Mouse (Mus musculus): ENCODE results near the gene Acrv1.

DNA sequence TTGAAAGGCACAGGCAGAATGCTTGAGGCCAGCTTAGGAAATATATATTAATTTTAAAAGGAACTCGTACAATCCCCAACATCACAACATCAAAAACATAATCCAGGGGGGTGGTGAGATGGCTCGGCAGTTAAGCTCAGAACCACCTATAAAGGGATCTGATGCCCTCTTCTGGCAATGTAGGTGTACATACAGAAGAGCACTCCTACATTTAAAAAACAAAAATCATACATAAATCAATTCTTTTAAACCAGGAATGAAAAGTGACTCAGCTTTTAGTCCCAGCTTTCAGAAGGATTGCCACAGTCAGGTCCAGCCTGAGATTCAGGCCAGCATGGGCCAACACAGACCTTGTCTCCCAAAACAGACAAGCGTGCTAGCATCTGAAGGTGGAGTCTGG is 23.6 kb downstream of the Acrv1 start:
- TF ChIP-seq CTCF (IDR thresholded peaks at IDR 0.05; ENCODE audit: borderline replicate concordance, insufficient read depth, low read depth, low read length) = no peak
- TF ChIP-seq POLR2A (IDR thresholded peaks at IDR 0.05; ENCODE audit: borderline replicate concordance, insufficient read depth, low read length) = no peak
